Mouse (Mus musculus): Measurements from ENCODE around the gene Asic2.

DNA sequence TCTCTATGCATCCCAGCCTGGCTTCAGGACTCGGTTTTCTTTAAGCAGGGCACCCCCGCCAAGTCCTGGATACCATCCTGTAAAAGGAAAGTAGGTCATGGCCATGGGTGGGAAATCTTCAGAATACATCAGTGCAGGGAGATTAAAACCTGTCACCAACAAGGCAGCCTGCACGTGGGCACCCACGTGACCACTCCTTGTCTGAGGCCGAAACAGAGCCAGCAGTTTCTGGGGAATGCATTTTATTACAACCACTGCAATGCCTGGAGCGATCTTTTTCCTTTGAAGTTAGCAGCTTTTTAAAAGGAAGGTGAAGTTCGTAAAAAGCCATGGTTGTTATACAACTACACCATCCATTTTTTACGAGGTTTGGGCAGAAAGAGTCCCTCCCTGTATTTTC is 873.7 kb downstream of the Asic2 start:
- no peak for TF ChIP-seq CTCF (conservative IDR thresholded peaks at IDR 0.05; ENCODE audit: insufficient read depth, insufficient read length, low read depth, low read length)
- TF ChIP-seq POLR2A (IDR thresholded peaks at IDR 0.05; ENCODE audit: low read depth, low read length), result no peak
